Mouse (Mus musculus): ENCODE measurements at regions not wholly inside any gene's neighbourhood (a gene's known extent, or its start where the extent isn't known, plus 50 kb on each side); places are given as distances from the start of the nearest gene placed in this dataset.

DNA sequence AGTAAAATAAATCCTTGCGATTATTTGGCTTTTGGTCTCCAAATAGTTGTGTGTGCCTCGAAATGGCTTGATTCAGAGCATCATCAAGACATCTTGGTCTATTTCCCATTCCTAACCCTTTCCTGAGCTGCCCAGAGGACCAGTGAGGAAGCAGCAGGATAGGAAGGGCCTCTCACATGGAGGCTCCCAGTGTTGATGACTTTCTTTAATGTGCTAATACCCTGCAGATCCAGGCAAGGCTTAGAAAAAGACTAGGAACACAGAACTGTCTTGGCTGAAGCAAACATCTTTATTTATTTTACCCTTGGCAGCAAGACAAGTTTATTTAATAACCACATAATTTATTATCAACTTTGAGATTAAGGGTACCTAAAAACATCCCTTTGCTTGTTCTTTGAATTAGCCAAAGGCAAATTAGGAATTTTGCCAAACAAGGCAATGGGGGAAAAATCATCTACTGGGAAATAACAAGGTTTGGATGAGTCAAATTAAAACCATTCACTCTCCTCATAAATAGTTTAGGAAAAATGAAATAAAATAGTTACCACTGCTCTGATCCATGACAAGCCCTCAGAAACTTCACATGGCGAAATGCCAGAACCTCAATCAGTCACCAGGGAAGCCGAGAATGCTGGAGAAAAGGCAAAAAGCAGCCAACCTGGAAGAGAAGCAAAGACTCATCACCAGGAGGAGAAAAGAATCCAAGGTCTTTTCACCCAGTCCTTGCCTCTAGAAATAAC, 263.1 kb upstream of the 1700056E22Rik start:
- no peak for DNase-seq (ENCODE audit: low spot score)

DNA sequence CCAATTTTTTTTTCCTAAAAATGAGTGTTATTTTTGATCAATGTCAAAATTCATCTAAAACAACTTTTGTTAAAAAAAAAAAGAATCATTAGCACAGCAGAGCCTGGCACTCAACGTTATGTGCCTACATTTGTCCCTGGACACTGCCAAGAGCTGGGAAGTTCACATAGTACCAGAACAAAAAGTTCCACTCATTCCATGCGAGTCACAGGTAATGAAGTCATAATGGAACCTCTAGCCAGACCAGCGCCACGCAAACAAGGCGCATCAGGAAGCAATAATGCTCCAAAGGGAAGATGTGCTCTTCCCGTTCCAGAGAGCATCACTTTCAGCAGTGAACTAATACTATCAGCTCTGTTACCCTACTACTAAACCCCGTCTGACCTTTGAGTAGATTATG, 257.0 kb upstream of the 1700056E22Rik start:
- no peak for DNase-seq (ENCODE audit: low spot score)

DNA sequence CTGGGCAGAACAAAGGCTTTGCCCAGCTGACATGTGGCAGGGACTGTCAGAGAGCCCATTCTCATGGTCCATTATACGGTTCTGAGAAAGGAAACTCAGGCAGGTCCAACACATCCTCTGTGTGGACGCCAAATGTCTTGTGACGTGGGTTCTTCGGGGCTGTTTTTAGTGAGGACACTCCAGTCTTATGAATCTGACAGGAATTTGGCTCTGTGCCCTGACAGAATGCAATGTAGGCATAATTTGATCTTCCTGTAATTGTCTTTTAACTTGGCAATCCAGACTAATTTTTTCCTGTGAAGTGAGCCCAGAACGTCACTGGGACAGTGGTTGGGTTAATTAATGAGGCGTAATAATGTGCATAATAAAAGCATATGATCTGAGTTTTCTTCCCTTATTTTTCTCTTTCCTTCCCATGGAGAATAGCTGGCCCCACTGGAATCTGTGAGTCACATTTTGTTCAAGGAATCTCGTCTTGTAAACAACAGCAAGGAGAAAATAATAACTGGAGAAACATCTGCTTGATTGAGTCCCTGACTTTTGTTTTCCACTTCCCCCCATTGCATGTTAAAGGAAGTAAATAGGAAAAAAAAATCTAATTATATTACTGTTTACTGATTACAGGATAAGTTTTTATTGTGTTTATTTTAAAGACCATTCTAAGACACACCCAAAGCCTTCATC, 255.8 kb upstream of the 1700056E22Rik start:
- DNase-seq (ENCODE audit: low spot score), result no peak

DNA sequence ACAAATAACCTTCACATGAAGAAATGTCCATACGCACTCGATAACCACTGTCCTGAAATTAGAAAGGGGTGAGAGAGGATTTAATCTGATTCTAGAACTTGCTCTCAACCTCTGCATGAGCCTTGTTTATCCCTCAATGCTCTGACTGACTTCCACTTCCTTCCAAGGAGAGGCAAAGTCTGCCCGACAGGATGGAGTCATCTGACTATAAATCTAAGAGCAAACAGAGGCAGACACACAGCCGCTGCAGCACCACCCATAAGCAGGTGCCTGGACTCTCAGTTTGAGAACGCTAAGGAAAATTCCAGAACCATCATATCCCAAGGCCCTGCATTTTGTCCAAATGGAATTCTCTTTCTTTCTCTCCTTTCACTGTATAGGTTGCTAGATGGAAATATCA, 247.7 kb upstream of the 1700056E22Rik start:
- DNase-seq (ENCODE audit: low spot score), result peak; percentile 45

DNA sequence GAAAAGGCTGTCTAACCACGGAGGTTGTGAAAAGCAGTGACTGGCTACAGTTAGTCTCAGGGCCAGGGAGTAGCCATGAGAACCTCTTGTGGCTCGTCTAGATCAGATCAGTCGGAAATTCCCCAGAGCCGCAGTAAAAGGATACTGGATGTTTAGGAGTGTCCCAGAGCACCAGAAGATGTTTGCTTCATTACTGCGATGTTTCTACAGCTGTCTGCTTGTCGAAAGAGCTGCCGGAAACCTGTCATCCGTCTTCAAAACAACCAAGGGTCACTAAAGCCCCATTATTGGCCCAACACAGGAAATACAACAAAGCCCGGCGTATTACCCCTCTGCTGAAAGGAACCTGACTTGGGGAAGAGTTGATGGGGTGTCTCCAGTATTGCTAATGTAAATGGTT, 245.2 kb upstream of the 1700056E22Rik start:
- DNase-seq (ENCODE audit: low spot score), result no peak

DNA sequence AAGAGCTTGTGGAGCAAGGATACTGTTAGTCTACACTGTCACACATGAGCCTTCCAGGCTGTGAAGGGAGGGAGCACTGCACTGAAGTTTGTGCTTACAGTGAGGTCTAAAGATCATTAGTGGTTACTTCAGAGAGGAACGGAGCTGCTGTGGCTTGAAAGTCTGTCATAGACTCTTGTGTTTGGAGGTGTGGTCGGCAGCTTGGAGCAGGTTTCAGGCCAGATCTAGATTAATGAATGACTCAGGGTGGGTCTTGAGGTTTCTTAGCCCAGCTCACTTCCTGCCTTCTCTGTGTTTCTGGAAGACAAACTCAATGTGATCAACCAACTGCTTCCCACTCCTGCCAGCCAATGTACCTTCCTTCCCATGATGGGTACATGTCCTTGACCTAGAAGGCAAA, 242.9 kb upstream of the 1700056E22Rik start:
- DNase-seq (ENCODE audit: low spot score), result peak; percentile 43

DNA sequence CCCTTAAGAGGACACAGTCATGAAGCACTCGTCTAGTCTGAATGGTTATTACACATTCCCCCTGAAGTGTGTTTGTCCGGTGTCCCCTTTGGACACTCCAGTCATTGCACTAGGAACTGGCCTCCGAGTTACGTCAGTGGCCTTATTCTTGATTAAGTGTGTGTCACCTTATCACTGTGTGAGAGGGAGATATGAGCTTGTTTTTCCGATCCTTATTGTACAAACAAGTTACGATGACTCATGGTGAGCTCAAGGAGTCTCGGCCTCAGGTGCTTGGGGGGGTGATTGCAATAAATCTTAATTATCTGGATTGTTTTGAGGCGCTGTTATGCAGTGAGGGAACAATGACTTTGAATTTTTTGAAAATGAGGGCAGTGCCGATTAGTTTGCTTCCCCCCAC, 241.8 kb upstream of the 1700056E22Rik start:
- no peak for DNase-seq (ENCODE audit: low spot score)

DNA sequence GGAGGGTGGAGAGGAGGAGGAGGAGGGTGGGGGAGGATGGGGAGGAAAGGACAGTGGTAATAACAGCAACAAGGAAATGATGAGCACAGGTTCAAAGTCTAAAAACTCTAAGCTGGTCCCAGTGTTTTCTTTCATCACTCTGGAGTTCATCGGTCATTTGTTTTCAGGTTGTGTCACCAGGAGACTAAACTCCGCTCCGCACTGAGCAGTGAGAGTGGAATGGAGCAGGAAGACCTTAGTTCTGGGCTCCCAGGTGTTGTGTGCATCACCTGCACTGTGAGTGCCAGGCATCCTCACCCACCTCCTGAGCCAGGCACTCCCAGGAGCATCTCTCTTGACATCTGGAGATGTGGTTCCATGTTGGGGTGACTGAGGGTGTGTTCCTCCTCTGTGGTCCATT, 241.3 kb upstream of the 1700056E22Rik start:
- DNase-seq (ENCODE audit: low spot score), result peak; percentile 11

DNA sequence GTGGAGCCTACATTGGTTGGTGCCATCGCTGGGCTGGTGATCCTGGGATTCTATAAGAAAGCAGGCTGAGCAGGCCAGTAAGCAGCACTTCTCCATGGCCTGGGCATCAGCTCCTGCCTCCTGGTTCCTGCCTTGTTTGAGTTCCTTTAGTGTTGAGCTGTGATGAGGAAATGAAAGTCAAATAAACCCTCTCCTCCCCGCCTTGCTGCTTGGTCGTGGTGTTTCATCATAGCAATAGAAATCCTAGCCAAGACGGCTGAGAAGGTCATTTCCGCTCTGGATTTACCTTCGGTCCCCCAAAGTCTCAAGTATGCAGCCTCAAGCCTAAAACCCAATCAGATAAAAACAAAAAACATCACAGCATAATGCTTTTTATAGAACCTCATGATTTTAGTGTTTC, 240.6 kb upstream of the 1700056E22Rik start:
- DNase-seq (ENCODE audit: low spot score), result no peak

DNA sequence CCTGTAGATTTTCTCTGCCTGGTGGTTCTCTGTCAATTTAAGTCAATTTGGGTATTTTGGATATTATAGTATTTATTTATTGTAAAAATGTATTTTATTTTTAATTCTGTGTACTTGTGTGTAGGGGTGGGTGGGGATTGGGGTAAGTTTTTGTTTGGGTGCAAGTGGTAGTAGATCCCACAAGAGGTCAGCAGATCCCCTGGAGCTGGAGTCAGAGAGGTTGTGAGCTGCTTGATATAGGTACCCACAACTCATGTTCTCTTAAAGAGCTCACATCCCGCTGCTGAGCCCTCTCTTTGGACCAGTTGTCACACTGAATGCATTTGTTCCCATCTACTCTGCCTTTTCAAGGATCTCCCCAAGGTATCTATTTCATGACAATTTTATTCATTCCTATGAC, 239.6 kb upstream of the 1700056E22Rik start:
- DNase-seq (ENCODE audit: low spot score), result no peak

DNA sequence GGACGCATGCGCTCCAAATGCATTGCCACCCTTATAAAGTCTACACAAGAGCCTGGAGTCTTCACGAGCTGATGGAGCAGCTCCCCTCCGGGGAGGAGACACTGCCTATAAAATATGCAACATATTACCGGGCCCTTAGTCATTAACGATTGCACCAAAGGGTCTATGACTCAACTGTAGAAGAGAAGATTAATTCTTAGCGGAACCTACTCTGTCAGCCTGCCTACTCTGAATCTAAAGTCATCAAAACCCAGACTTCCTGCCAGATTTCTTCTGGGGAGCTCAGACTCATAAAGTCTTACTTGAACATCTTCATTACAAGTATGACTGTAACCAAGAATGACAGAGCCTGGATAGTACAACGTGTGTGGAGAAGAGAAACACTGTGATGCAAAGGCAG, 237.2 kb upstream of the 1700056E22Rik start:
- no peak for DNase-seq (ENCODE audit: low spot score)

DNA sequence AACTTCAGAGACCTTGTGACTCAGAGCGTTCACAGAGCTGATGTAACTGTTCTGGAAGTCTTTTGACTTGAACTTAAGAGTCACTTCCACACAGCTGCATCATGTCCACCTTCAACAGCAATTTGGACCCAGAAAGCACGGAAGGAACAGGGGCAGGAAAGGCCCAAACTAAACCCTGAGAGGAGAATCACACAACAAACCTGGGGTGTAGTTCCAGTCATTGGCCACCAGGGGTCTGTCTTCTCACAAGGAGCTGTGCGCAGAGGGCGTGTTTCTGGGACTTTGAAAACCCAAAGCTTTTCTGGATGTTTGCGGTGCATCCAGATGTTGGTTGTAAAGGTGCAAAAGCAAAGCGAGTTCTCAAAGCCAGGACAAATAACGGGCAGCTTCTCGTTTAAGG, 231.9 kb upstream of the 1700056E22Rik start:
- no peak for DNase-seq (ENCODE audit: low spot score)

DNA sequence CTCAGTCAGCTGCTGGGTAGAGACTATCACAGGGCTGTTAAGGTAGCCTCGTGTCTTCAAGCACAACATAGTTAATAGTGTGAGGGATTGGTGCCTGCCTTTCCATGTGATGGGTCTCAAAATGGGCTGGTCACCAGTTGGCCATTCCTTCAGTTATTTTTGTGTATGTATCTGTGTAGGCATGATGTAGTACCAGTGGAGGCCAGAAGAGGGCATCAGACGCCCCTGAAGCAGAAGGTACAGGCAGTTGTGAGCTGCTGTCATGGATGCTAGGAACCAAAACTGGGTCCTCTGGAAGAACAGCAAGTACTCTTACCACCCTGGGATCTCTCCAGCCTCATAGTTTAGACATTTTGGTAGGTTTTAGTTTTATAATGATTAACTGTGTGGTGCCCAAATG, 228.9 kb upstream of the 1700056E22Rik start:
- DNase-seq (ENCODE audit: low spot score), result no peak

DNA sequence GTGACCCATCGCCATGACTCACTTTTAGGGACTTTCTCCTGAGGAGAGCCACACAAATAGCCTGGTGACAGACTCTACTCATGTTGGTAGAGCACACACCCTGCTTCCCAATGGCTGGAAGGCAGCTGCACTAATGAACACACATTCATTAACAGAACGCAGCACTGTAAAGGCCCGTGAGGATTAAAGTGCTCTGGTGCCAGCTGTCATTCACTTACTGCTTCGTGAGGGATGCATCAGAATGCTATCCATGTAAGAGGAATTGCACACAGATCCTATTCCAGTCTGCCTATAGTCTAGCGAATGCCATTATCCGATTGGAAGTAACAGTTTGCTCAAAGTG, 227.3 kb upstream of the 1700056E22Rik start:
- no peak for DNase-seq (ENCODE audit: low spot score)

DNA sequence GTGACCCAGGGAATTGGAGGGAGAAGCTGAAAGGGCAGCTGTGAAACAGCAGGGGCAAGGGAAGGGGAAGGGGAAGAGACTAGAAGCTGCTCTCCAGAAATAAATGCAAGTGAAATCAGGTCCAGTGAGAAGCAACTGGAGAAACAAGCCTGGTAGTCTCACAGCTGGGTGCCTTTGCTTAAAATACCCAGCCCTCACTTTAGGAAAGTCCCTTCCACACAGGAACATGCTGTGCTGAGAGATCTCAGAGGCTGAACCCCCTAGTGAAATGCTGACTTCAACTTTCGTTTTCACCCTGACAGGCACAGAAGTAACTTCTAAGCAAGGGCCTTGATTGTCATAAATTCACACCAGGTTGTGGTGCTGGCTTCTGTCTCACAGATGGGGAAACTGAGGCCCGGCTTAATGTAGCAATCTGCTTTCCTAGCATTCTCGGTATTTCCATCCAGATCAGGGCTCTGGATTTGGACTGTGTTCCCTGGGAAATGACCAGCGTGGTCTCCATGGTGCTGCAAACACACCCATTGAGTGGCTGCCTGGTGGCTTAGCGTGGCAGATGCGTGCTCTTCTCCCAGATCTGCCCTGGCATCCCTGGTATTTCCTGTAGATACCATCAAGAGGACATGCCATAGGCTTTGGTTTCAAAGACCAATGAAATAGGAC, 226.8 kb upstream of the 1700056E22Rik start:
- DNase-seq (ENCODE audit: low spot score), result no peak

DNA sequence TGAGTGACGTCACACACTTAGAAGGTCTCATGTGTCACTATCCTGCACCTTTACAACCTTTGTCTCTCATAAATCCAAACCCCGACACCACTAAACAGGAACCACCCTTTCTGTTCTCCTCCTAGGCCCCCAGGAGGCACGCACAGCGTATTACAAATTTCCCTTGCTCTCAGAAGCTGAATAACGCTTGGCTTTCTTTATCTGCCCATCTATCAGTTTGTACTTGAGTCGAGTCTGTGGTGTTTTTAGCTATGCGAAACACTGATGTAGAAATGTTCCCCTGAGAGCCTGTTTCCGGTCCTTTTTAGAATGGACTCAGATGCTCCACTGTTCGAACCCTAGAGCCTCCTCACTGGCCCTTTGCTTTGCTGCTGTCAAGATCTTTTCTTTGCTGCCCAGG, 225.8 kb upstream of the 1700056E22Rik start:
- DNase-seq (ENCODE audit: low spot score), result no peak

DNA sequence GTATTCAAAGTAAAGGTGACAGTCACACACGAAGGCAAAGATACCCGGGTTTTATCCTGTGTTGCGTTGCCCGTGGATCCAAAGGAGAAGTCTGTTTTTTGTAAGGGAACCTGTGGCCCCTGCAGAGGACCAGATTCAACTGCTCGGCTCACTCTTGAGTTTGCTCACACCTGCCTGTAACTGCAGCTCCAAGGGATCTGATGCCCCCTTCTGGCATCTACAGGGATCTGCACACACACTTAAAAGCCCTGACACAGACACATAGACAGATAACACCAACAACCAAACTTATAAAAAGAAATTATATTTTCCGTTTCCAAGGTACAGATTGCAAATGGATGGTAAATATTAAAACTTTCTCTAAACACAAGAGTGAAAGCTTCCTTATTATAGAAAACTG, 223.3 kb upstream of the 1700056E22Rik start:
- DNase-seq (ENCODE audit: low spot score), result no peak

DNA sequence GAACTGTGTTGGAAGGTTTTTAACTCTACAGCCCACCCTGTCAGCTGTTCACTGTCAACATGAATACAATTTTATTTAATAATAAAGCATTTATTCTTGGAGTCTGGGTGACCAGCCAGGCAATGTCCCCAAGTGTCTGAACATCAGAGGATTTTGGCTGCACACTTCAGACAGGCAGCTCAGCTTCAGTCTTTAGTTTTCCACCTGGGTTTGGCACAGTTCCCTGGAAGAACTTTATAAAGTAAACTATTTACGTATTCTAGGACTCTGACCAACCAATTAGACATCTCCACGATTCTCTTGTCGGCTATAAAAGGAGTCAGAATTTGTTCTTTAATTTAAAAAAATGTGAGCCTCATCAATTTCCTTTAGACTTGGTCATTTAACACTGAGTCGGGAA, 220.8 kb upstream of the 1700056E22Rik start:
- no peak for DNase-seq (ENCODE audit: low spot score)

DNA sequence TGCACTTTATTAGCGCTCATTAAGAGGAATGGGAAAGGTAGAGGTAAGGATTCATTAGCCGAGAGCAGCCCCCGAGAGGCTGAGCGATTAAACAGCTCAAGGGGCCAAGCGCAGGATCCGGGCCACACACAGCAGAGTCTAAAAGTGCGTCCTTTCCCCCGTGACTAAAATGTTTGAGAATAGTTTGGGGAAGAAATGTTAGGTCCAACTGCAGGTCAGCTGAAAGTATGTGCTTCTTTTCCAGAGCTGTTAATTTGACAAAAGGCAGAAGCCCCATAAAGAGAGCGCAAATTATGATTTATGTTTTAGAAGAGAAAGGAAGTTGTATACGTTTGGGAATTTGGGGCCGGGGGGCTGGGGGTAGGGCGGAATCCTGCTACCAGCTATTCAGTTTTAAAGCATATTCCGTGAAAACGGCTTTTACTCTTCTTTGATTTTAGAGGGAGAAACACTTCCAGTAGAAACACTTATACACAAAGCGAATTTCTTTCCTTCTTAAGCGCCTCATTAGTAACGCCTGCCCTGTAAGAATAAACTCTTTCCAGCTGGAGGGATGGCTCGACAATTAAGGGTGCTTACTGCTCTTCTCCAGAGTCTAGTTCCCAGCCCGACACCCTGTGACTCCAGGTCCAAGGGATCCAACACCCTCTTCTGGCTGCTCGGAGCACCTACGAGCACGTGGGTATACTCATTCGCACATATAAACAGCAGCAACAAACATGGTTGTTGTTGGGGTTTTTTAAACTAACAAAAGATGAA, 210.8 kb upstream of the 1700056E22Rik start:
- no peak for DNase-seq (ENCODE audit: low spot score)

DNA sequence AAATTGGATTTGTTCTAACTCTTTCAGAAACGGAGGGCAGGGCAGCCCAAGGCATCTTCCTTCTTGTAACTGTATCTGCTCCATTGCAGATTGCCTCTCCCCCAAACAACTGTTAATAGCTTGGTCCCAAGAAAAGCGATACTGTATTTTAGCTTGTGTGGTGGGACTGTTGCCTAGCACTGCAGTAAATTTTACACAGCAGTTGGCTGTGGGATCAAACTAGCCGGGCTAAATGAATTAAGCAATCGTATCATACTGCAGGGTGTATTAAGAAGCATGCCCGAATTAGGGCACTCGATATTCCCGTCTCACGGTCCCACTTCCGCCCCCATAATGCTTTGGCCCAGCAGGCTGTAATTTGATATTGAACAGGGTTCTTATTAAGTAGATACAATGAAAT, 210.2 kb upstream of the 1700056E22Rik start:
- DNase-seq (ENCODE audit: low spot score), result no peak

DNA sequence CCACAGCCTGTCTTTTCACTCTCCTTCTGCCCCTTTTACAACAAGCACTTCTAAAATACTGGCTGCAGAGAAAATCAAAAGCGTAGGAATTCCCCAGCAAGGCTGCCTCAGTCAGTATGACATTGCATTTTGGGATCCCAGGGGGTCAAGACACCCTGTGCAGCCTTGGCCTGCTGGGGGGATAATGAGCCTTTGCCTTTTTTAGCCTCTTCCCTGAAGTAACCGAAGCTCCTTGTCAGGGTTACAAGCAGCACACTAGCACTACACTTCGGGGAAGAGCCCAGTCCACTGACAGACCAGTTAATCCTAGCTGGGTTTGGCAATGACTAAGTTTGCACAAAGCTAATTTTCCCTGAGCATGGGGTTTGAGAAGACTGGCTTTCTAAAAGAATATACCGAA, 207.7 kb upstream of the 1700056E22Rik start:
- DNase-seq (ENCODE audit: low spot score), result no peak

DNA sequence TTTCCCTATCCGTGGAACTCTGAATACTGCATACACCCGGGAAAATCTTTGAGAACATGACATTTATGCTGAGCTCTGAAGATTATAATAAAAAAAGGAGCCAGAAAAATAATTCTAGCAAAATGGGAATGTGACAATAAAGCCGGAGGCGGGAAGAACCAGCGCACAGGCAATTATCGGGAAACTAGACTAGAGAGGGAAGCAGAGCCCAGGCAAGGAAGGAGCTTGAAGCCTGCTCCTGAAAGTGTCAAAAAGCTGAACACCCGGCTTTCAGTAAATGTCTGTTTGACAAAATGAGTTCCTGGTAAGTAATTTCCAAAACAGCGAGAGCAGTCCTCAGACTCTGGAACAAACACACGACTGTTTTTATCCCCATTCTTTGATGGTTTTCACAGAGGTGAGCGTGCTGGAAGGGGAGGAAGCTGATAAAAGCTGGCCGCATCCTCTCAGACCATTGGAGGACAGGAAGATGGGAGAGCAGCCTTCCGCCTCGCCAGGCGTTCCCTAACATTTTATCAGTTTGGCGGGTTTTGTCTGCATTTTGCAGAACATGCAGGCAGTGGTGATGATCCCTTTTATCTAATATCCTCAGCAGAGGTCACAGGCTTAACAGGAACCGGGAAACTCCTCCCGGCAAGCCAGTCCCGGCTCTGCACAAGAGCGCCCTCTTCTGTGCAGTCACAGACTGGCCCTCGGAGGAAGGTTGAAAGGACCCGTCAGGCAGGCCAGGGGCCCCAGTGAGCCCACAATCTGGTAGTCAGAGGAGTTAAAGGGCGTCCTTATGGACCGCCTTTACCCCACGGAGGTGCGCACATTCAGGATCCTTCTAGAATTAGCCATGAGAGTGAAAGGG, 201.3 kb upstream of the 1700056E22Rik start:
- peak; percentile 70 for DNase-seq (ENCODE audit: low spot score)

Data from yolk sac, embryonic 10.5 days (tissue).